Mouse (Mus musculus) neural tube, embryonic 12.5 days (tissue): ENCODE data around the gene Arhgef26. TPM values are rescaled to one million over a fixed set of nuclear protein-coding genes. Genes with fewer than 3 reads are reported as not detected.

ENCODE experiments used
- ATAC-seq: fragments of 200-750 bp; cut with Nextera tagmentation; 2 replicates; pipeline ENCODE4 v1.8.0; 2017; ENCODE audit warnings: low read depth, mild to moderate bottlenecking, moderate TSS enrichment, moderate library complexity; ENCODE audit not compliant: low FRiP score
- H3K27ac ChIP-seq: fragments of 300-500 bp; sonication (generic); 2 replicates; pipeline ENCODE4 v1.5.1; 2016
- H3K27me3 ChIP-seq: fragments of 300-500 bp; sonication (generic); replicated peaks from 2 replicates; pipeline ENCODE4 v1.6.1; 2016; ENCODE audit warnings: mild to moderate bottlenecking
- H3K36me3 ChIP-seq: fragments of 300-500 bp; sonication (generic); 2 replicates; pipeline ENCODE4 v1.6.1; 2016; ENCODE audit warnings: mild to moderate bottlenecking
- H3K4me1 ChIP-seq: fragments of 300-500 bp; sonication (generic); 2 replicates; pipeline ENCODE4 v1.6.1; 2016
- H3K4me2 ChIP-seq: fragments of 300-500 bp; sonication (generic); replicated peaks from 2 replicates; pipeline ENCODE4 v1.6.1; 2016; ENCODE audit warnings: mild to moderate bottlenecking
- H3K4me3 ChIP-seq: fragments of 300-500 bp; sonication (generic); 2 replicates; pipeline ENCODE4 v1.5.1; 2016
- H3K9ac ChIP-seq: fragments of 300-500 bp; sonication (generic); 2 replicates; pipeline ENCODE4 v1.6.1; 2016; ENCODE audit warnings: mild to moderate bottlenecking
- H3K9me3 ChIP-seq: fragments of 300-500 bp; sonication (generic); 2 replicates; pipeline ENCODE4 v1.6.1; 2016; ENCODE audit warnings: mild to moderate bottlenecking
- WGBS: fragments of 180-500 bp; shearing (Covaris S2); methylation state at CpG from one replicate; pipeline ENCODE4 v1.1.7; 2016; 5-methylcytosine and 5-hydroxymethylcytosine counted together
- polyA plus RNA-seq: library from polyadenylated mRNA; unstranded; fragments of >200 nt; fragmentation: Nextera tagmentation; extraction: Ambion mirVana; gene quantifications from 2 replicates; pipeline ENCODE4 v1.2.1, GENCODE M21; 2016

Arhgef26 gene
- polyA plus RNA-seq, 1 experiment from 2014 or later, result 15.2 TPM

DNA sequence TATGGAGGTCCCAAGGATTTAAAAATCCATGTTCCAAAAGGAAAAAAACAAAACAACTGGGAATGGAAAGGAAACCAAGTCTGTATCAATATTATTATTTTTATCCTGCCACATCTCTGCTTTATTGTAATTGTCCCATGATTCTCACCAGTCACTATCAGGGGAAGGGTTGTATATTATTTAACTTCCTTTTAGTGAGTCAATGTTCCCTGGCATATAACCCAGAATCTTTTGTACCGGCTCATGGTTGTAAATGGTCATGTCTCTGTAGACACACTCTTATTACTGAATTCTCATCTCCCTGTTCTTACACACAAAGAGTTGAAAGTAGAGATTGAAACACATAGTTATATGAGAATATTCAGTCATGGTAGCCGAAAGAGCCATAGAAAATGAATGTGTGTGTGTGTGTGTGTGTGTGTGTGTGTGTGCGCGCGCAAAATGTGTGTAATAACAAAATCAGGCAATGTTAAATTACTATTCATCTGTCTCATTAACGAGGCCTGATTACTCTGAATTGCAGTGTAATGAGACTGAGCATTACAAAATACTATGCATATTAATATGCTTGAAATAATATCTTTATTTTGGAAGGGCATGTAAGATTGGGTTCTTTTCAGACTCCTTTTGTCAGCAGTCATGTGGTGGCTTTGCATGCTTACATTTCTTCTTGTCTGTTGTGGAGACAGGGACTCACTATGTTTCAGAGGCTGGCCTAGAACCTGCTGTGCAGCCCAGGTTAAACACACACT is 80.4 kb downstream of the Arhgef26 start:
- Histone ChIP-seq H3K36me3 (no peaks in the 10 kb centered on the region), H3K9ac (no peak overlapping the region), H3K9me3 (no peaks in the 10 kb centered on the region), H3K27me3 (no peaks in the 10 kb centered on the region), H3K4me3 (no peak overlapping the region), H3K27ac (no peak overlapping the region), H3K4me2 (no peak overlapping the region), H3K4me1 (no peaks in the 10 kb centered on the region)
- 94% methylated on average over 6 of the region's 6 CpGs for WGBS
- no peak for ATAC-seq

DNA sequence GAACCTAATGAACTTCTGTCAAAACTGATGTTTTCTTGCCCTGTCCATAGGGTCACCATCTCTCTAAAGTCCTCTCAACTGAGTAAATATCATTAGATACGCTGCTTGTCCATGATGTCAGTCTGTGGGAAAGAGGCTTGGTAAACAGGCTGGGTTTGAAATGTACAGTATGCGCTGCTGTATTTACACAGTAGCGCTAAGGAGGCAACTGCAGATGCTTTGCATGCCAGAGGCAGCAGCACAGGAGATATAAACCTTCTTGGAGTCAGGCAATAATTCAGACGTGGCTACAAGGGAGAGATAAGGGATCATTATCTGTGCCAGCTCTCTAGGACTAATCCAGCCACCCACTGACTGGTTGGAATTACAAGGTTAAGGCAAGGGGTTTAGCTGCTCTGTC is 95.5 kb downstream of the Arhgef26 start:
- no peak for ATAC-seq
- no peak overlapping the region for H3K27ac ChIP-seq
- H3K4me1 ChIP-seq, result no peaks in the 10 kb centered on the region
- H3K9me3 ChIP-seq, result no peaks in the 10 kb centered on the region
- no peak overlapping the region for H3K9ac ChIP-seq
- no peaks in the 10 kb centered on the region for H3K27me3 ChIP-seq
- H3K4me2 ChIP-seq, result no peak overlapping the region
- 76% methylated on average over 4 of the region's 4 CpGs for WGBS
- no peaks in the 10 kb centered on the region for H3K36me3 ChIP-seq
- H3K4me3 ChIP-seq, result no peak overlapping the region

DNA sequence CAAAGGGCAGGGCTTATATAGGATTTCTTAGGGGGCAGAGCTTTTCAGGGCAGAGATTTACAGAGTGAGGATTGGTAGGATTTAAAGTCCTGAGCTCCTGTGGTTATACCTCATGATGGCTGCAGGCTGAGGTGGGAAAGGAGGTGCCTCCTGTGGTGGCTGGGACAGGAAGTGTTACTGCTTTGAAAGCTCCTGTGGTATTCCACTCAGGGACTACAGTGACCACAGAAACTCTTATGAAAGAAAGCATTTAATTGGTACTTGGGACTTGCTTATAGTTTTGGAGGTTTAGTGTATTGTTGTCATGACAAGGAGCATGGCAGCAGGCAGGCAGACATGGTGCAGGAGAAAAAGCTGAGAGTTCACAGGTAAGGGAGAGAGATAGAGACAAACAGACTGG is 97.8 kb downstream of the Arhgef26 start:
- no peak for ATAC-seq
- Histone ChIP-seq H3K4me2 (no peak overlapping the region), H3K4me3 (no peak overlapping the region), H3K27ac (no peak overlapping the region), H3K4me1 (no peaks in the 10 kb centered on the region), H3K36me3 (no peaks in the 10 kb centered on the region), H3K27me3 (no peaks in the 10 kb centered on the region), H3K9ac (no peak overlapping the region), H3K9me3 (no peaks in the 10 kb centered on the region)

DNA sequence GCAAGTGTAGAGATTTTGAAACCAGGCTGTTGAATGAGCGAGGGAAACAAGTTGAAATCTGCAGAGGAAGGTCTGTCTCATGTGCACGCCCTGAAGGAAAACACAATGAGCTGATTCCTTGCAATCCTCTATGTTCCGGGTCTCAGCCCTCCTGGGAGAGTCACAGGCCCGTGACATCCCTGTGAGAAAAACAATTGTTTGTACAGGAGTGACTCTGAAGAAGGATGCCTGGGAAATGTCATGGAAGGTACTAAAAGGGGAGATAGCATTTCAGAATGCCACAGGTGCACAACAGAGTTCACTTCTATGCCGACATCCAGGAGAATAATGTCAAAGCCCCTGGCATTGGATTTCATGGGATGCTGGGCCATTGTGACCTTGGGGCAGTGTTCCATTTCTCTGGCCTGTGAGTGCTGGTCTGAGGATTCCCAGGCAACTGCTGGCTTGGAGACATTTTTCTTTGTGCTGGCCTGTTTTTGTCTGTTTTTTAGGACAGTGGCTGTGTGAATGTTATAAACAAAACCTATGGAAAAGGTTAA is 102.4 kb downstream of the Arhgef26 start:
- Histone ChIP-seq H3K9ac (no peak overlapping the region), H3K9me3 (no peaks in the 10 kb centered on the region), H3K4me1 (no peaks in the 10 kb centered on the region), H3K27ac (no peak overlapping the region), H3K4me3 (no peak overlapping the region), H3K27me3 (no peaks in the 10 kb centered on the region), H3K36me3 (no peaks in the 10 kb centered on the region), H3K4me2 (no peak overlapping the region)
- 49% methylated on average over 5 of the region's 5 CpGs for WGBS
- no peak for ATAC-seq

DNA sequence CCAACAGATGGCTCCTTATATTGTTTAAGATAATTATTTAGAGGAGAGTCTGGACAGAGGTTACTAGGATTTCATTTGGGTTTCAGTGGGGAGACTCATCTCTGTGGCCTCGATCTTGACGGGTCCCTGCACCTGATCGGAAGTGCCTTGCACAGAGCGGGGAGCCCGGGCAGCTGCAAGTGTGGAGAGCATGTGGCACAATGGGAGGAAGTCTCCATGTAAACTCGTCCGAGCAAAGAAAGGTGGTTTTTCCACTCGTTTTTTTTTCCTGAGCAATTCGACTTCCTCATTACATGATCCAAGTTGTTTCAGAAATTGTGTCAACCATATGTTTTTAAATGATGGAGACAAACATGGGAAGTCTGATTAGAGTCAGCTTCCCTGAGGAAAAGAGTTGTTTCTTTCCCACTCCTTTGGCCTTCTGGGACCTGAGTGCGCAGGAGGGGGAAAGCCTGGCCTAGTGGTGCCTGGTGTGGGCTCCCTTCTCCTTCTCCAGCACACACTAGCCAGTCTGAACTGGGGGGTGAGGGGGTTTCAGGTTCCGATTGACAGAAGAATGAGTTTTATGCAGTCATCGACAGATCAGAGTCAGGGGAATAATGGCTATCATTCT is 105.5 kb downstream of the Arhgef26 start:
- ATAC-seq, result no peak
- Histone ChIP-seq H3K4me2 (no peak overlapping the region), H3K9ac (no peak overlapping the region), H3K27me3 (no peaks in the 10 kb centered on the region), H3K36me3 (no peaks in the 10 kb centered on the region), H3K9me3 (no peaks in the 10 kb centered on the region), H3K4me3 (no peak overlapping the region), H3K4me1 (no peaks in the 10 kb centered on the region), H3K27ac (no peak overlapping the region)
- 86% methylated on average over 12 of the region's 12 CpGs for WGBS

DNA sequence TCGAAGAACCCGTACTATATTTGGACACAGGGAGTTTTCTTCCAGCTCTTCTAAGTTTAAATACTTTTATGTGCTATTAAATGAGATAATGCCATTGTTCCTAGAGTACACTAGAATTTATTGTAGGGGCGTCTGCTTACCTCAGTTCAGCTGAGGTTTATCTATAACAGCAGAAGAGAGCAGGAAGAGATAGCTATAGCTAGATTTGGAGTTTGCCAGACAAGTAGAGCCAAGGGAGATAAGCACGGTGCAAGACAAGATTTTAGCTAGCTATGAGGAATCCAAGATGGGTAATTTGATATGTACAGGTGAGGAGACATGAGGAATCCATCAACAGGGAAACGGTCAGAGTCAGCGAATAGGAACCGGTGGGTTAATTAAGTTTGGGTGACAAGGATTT is 108.1 kb downstream of the Arhgef26 start:
- WGBS, result 91% methylated on average over 7 of the region's 7 CpGs

DNA sequence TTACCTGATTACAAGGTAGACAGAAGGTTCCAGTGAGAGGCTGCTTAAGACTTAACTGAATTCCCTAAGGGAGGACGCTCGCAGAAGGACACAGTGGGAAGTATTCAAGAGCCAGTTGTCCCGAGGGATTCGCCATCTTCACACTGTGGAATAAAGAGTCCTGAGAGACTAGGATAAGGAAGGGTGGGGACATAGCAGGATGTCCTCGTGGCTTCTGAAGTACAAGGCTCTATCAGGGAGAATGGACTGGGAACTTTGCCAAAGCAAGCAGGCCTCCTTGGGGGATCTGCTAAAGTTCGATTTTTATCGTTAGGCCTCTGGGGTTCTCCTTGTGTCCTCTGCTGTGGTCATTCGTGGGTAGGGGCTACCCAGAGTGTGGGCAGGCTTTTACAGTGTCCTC is 109.0 kb downstream of the Arhgef26 start:
- no peaks in the 10 kb centered on the region for H3K9me3 ChIP-seq
- ATAC-seq, result no peak
- WGBS, result 76% methylated on average over 8 of the region's 8 CpGs
- H3K4me2 ChIP-seq, result no peak overlapping the region
- H3K9ac ChIP-seq, result no peak overlapping the region
- no peaks in the 10 kb centered on the region for H3K27me3 ChIP-seq
- no peak overlapping the region for H3K27ac ChIP-seq
- no peak overlapping the region for H3K4me3 ChIP-seq
- H3K4me1 ChIP-seq, result no peaks in the 10 kb centered on the region
- H3K36me3 ChIP-seq, result no peaks in the 10 kb centered on the region

More for the DNA sequence above, 108.1 kb downstream of the Arhgef26 start:
- Histone ChIP-seq H3K36me3 (no peaks in the 10 kb centered on the region), H3K4me3 (no peak overlapping the region), H3K4me2 (no peak overlapping the region), H3K27ac (no peak overlapping the region), H3K4me1 (no peaks in the 10 kb centered on the region), H3K9me3 (no peaks in the 10 kb centered on the region), H3K27me3 (no peaks in the 10 kb centered on the region), H3K9ac (no peak overlapping the region)
- no peak for ATAC-seq

DNA sequence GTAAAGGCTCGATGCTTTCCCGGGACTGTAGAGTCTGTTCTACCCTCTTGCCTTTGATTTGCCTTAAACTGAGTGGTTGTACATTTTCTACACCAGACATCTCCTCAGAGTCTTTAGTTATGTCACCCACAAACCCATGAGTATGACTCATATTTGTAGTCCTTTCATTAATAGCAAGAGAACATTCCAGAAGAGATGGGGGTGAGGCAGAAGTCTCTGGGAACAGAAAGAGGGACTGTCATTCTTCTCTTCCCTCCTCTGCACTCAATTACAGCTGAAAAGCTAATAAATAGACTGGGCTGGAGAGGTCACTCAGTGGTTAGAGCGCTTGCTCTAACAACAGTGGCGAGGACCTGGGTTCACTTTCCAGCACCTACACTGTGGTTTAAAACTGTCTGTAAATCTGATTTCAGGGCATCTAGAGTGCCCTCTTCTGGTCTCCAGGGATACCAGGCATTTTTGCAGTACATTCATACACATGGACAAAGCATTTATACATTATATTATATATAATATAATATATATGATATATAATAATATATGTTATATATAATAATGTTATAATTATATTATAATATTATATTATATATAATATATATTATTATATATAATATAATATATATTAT is 111.8 kb downstream of the Arhgef26 start:
- H3K4me3 ChIP-seq, result no peak overlapping the region
- peaks cover 10% of the 10 kb centered on the region for H3K4me1 ChIP-seq
- ATAC-seq, result no peak
- WGBS, result 93% methylated on average over 4 of the region's 4 CpGs
- H3K9me3 ChIP-seq, result no peaks in the 10 kb centered on the region
- H3K9ac ChIP-seq, result no peak overlapping the region
- H3K36me3 ChIP-seq, result no peaks in the 10 kb centered on the region
- H3K27me3 ChIP-seq, result no peaks in the 10 kb centered on the region
- H3K27ac ChIP-seq, result no peak overlapping the region
- no peak overlapping the region for H3K4me2 ChIP-seq

DNA sequence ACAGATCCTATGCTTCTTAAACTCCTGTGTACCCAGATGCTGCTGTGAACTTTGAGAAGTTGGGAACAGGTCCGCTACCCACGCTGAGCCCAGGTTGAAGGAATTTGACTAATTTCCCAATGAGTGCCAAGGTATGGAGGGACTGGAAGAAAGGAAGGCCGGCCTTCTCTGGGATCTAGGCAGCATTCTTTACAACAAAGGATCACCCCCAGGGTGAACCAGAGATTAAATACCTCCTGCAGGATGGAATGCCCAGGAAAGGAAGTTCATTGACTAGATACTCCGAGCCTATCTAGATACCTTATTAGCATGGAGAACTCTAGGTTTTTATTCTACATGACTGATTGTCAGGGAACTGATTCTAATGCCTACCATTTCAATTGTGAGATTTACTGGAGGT is 114.8 kb downstream of the Arhgef26 start:
- Histone ChIP-seq H3K36me3 (no peaks in the 10 kb centered on the region), H3K4me2 (no peak overlapping the region), H3K27me3 (no peaks in the 10 kb centered on the region), H3K27ac (no peak overlapping the region), H3K9me3 (no peaks in the 10 kb centered on the region), H3K4me3 (no peak overlapping the region), H3K9ac (no peak overlapping the region), H3K4me1 (peaks cover 25% of the 10 kb centered on the region)
- no peak for ATAC-seq
- 61% methylated on average over 4 of the region's 4 CpGs for WGBS

DNA sequence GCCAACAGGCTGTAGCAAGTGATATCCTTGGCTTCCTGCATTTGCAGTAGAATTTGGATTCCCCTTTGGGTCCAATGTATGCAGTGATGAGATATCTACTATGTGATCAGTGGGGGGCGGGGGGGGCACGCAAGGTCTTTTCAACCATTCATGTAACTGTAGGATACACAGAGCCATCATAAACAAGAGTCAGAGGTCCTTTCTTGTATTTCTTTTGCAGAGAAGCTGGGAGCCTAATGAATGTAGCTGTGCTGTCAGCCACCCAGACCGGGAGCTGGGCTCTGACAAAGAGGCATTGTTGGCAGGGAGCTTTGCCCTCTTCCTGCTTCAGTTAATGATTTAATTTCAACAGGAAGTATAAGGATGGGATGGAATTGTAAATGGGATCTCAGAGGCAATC is 116.0 kb downstream of the Arhgef26 start:
- Histone ChIP-seq H3K27ac (no peak overlapping the region), H3K4me3 (no peak overlapping the region), H3K4me1 (peaks cover 25% of the 10 kb centered on the region), H3K4me2 (no peak overlapping the region), H3K36me3 (no peaks in the 10 kb centered on the region), H3K9ac (no peak overlapping the region), H3K27me3 (no peaks in the 10 kb centered on the region), H3K9me3 (no peaks in the 10 kb centered on the region)
- peak; percentile 8; the same call in 1 of the 2 replicates for ATAC-seq
- WGBS, result 22% methylated on average over 3 of the region's 3 CpGs

DNA sequence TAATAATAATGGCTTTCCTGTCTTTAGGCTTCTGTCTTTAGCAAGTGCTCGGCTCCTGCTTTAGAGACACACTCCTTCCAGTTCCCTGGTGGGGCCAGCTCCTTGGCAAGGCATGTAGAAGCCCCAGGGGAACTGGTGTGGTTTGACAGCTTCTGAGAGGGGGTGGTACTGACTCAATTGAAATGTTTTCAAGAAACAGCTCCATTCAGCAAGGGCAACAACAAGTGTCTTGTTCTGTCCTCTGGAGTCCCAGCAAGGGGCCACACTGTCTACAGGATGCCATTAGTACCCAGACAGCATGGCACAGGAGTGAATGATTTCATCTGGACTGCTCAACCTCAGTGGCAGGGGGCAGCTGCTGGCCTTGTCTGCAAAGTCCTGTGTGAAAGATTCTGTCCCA is 117.7 kb downstream of the Arhgef26 start:
- H3K9me3 ChIP-seq, result no peaks in the 10 kb centered on the region
- WGBS, result 37% methylated on average over 1 of the region's 1 CpGs
- H3K9ac ChIP-seq, result no peak overlapping the region
- no peak overlapping the region for H3K4me3 ChIP-seq
- peaks cover 25% of the 10 kb centered on the region for H3K4me1 ChIP-seq
- no peak overlapping the region for H3K4me2 ChIP-seq
- H3K27me3 ChIP-seq, result no peaks in the 10 kb centered on the region
- no peak overlapping the region for H3K27ac ChIP-seq
- peak; percentile 69; the same call in 1 of the 2 replicates for ATAC-seq
- H3K36me3 ChIP-seq, result peaks cover 11% of the 10 kb centered on the region

DNA sequence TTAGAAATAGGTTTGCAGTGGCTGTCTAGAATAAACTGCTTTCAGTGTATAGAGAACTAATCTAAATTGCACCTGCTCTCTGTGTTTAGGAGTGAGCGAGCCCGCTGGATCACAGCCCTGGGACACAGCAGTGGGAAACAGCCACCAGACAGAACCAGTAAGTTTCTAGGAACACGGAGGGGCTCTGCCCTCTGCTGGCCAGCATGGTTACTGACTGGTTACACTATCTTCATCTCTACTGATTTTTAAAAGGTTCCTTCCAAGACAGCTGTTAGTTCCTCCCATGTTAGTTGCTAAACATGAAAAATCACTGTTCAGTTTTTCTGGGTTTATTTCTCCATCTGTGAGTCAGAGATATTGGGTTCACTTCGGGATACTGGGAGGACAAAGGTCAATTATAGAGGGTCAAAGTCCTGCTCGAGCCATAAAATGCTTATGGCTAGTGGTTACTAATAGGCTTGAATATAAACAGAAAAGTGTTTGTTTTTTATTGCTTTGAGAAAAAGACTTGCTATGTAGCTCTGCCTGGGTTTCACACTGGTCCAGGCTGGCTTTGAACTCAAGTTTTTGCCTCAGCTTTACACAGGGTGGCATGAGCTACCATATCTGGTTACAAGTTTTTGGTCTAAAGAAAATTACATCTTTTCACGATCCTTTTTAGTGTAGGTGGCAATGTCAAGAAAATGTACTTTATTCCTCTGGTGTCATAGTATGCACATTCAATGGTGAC is 120.3 kb downstream of the Arhgef26 start:
- Histone ChIP-seq H3K27me3 (no peaks in the 10 kb centered on the region), H3K9me3 (no peaks in the 10 kb centered on the region), H3K4me2 (no peak overlapping the region), H3K4me1 (peaks cover 24% of the 10 kb centered on the region), H3K4me3 (no peak overlapping the region), H3K27ac (no peak overlapping the region), H3K36me3 (peaks cover 17% of the 10 kb centered on the region), H3K9ac (no peak overlapping the region)
- 0 out of 2 replicates have a peak, but pooled peaks have one; percentile 49 for ATAC-seq
- 39% methylated on average over 6 of the region's 6 CpGs for WGBS
